Mouse (Mus musculus): ENCODE measurements around the gene Gm14288. TPM values are rescaled to one million over a fixed set of nuclear protein-coding genes. Genes with fewer than 3 reads are reported as not detected.
"Not testable (repeated sequence)": the region's sequence is repeated elsewhere in the genome, so short reads cannot be mapped to it uniquely, and the experiment has no call there.

Gene Gm14288
- 3.0 and 5.5 TPM in 2 replicates for polyA plus RNA-seq (2014; fragmentation: Nextera tagmentation; extraction: Ambion mirVana)

DNA sequence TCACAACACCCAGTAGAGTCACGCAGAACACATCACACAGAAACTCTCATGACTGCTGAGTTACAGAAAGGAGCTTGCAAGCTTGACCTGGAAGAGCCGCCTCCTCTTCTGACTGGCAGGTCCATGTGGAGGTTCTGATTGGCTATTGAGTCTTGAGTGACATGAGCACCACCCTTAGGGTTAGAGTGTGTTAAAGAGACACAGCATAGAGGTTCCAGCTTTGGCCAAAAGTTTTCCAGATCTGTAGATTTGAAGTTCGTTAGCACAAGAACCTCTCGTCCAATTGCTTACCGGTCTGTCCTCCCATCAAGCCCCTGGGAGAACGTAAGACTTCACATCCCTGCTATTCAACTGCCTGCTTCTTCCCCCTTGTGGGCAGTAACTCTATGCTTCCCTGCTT, at the start of gene Gm14288:
Gene Gm14288 (minus strand): TSS at position 101 of the 400 bp plus-strand sequence.
- H3K9me3 ChIP-seq (replicated peaks; ENCODE audit: control insufficient read depth, low read length); ATAC-seq (replicated peaks; ENCODE audit: insufficient number of reproducible peaks, low FRiP score, low TSS enrichment): not testable (repeated sequence)
- WGBS (ENCODE audit: insufficient replicate concordance) = no CpG with 5 or more reads among the region's 6 CpGs

DNA sequence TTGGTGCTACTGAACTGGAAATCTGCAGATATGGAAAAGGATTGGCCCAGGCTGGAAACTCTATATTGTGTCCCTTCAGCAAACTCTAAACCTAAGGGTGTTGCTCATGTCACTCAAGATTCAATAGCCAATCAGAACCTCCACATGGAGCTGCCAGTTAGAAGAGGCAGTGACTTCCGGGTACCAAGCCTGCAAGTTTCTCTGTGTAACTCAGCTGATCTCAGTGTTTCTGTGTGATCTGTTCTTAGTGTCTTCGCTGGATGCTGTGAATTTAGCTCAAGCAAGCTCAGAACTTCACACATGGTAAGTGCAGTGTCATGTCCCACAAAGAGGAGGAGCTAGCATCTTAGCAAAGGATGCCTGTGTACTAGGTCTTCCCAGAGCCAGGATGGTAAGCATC, 59.7 kb downstream of the Gm14288 start, which contains the start of gene Gm2007:
Gene Gm2007 (plus strand): TSS at position 301 of the 400 bp plus-strand sequence.
- not testable (repeated sequence) for H3K4me1 ChIP-seq (ENCODE audit: control insufficient read depth, insufficient read depth, low read length); ATAC-seq (replicated peaks; ENCODE audit: insufficient number of reproducible peaks, low FRiP score, low TSS enrichment); H3K27me3 ChIP-seq (ENCODE audit: control insufficient read depth, insufficient read depth, low read length); H3K9me3 ChIP-seq (replicated peaks; ENCODE audit: control insufficient read depth, low read length); H3K4me2 ChIP-seq; H3K27ac ChIP-seq (ENCODE audit: low read depth, low read length); H3K9ac ChIP-seq (ENCODE audit: low read depth, low read length); H3K4me3 ChIP-seq (ENCODE audit: low read depth, low read length); H3K36me3 ChIP-seq (ENCODE audit: control insufficient read depth, insufficient read depth, low read length)
- no CpG with 5 or more reads among the region's 2 CpGs for WGBS (ENCODE audit: insufficient replicate concordance)

More for the DNA sequence above, at the start of gene Gm14288:
- not testable (repeated sequence) for H3K4me3 ChIP-seq (ENCODE audit: low read depth, low read length); H3K4me1 ChIP-seq (ENCODE audit: control insufficient read depth, insufficient read depth, low read length); H3K36me3 ChIP-seq (ENCODE audit: control insufficient read depth, insufficient read depth, low read length); H3K27ac ChIP-seq (ENCODE audit: low read depth, low read length); H3K4me2 ChIP-seq; H3K9ac ChIP-seq (ENCODE audit: low read depth, low read length); H3K27me3 ChIP-seq (ENCODE audit: control insufficient read depth, insufficient read depth, low read length)

Other genes starting within 250 kb of the Gm14288 start
- gene Gm11007, start 157.1 kb downstream of the Gm14288 start, polyA plus RNA-seq (2014; fragmentation: Nextera tagmentation; extraction: Ambion mirVana) = not detected in 2 replicates
- 10.5 and 16.8 TPM in 2 replicates for gene Zfp969, start 97.4 kb downstream of the Gm14288 start, polyA plus RNA-seq (2014; fragmentation: Nextera tagmentation; extraction: Ambion mirVana)
- not detected in 2 replicates for gene Gm2007, start 59.6 kb downstream of the Gm14288 start, polyA plus RNA-seq (2014; fragmentation: Nextera tagmentation; extraction: Ambion mirVana)
- 20.9 and 21.3 TPM in 2 replicates for gene Gm6710, start 68.1 kb upstream of the Gm14288 start, polyA plus RNA-seq (2014; fragmentation: Nextera tagmentation; extraction: Ambion mirVana)
- gene Zfp966, start 130.0 kb upstream of the Gm14288 start, polyA plus RNA-seq (2014; fragmentation: Nextera tagmentation; extraction: Ambion mirVana) = 3.8 and 4.9 TPM in 2 replicates
- 22.3 and 24.6 TPM in 2 replicates for gene Gm2026, start 164.2 kb upstream of the Gm14288 start, polyA plus RNA-seq (2014; fragmentation: Nextera tagmentation; extraction: Ambion mirVana)

All from heart, embryonic 11.5 days (tissue).